Mouse (Mus musculus) effector memory CD4-positive, alpha-beta T cell, adult 5 months (primary cell): ENCODE measurements around the gene Mup5. TPM values are rescaled to one million over a fixed set of nuclear protein-coding genes. Genes with fewer than 3 reads are reported as not detected.

ENCODE experiments used
- polyA plus RNA-seq: library from polyadenylated mRNA; unstranded; fragments of 100-300 nt; shearing (Covaris generic); gene quantifications from one replicate; pipeline ENCODE4 v1.2.1, GENCODE M21; 2017

Mup5 gene
- polyA plus RNA-seq = not detected

DNA sequence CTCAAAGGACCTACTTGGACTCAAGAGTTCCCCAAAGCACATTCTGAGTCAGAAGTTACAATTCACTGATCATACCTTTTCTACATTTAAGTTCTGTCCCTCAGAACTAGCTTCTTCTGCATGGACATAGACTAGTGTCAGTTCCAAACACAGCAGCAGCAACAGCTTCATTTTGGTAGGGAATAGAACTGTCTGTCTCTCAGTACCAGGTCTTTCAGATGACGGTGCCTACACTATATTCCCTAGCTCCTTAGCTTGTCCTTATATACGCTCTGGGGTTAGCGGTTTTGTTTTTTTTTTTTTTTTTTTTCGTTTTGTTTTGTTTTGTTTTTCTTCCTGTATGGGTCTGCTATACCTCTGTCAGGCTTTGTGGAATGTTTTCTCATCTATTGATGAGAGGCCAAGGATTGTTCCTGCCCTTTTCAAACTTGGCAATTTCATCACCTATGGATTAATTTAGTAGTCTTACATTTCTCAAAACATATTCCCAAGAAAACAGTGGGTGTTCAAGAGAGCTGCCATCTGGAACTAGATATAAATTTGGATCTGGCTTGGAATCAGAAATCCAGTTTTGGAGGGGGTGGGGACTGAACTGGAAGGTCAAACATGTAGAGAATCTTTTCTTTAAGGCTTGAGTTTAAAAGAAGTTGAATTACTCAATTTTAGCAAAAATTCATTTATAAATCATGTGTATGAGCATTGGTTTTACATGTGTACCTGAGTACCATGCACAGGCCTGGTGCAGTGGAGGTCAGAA, at the start of gene Mup5:
Mup5 (minus strand) TSS at position 282 of the 757 bp plus-strand sequence.

DNA sequence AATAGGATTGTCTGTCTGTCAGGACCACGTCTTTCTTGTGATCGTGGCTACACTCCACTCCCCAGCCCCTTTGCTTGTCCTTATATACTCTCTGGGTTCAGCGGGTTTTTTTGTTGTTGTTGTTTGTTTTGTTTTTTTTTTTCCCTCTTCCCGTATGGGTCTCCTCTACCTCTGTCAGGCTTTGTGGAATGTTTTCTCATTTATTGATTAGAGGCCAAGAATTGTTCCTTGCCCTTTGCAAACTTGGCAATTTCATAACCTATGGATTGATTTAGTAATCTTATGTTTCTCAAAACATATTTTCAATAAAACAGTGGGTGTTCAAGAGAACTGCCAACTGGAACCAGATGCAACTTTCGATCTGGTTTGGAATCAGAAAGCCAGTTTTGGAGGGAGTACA, 52.9 kb downstream of the Mup5 start, which contains the start of gene Mup19:
Mup19 (minus strand) TSS at position 101 of the 400 bp plus-strand sequence.

Other genes starting within 250 kb of the Mup5 start
- not detected for gene Mup17, start 239.4 kb downstream of the Mup5 start, polyA plus RNA-seq
- gene Mup18, start 161.1 kb downstream of the Mup5 start, polyA plus RNA-seq = not detected
- gene Mup19, start 53.0 kb downstream of the Mup5 start, polyA plus RNA-seq = not detected
- not detected for gene Mup20, start 218.9 kb upstream of the Mup5 start, polyA plus RNA-seq